Mouse (Mus musculus): ENCODE measurements around the gene Junb. TPM values are rescaled to one million over a fixed set of nuclear protein-coding genes. Genes with fewer than 3 reads are reported as not detected.
A peak's percentile ranks its signal among the peaks of the same experiment; 100 is the strongest.

Junb gene
- polyA plus RNA-seq (2014; fragmentation: Nextera tagmentation; extraction: Ambion mirVana): 16.8 and 18.4 TPM in 2 replicates

DNA sequence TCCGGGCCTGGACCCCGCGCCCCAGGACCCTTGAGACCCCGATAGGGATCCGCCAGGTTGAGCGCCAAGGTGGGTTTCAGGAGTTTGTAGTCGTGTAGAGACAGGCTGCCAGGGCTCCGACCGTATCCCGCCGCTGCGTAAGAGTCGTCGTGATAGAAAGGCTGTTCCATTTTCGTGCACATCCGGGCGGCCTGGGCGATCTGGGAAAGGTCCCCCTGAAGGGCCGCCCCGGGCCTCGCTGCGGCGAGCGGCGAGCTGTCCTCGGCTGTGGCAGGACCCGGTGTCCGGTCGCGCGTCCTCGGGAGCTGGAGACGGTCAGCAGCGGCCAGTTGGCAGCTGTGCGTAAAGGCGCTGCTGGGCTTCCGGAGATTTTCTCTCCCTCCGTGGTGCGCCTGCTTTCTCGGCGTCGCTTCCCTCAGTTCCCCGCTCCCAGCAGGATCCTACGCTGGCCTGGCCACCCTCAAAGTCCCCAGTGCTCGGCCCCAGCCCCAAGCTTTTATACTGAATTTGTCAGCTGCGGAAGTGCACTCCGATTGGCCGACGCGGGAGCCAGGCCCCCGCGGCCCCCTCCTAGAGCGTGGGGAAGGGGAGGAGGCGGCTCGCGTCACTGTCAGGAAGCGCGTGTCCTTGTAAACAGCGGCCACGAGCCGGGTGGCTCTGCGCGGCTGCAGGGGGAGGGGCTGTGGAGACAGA, at the start of gene Junb:
TSS of gene Junb (minus strand) at position 471 of the 693 bp plus-strand sequence.
- Histone ChIP-seq H3K4me2 (ENCODE audit: low read depth, low read length) (peak within 1 kb of the TSS; percentile 97), H3K27ac (replicated peaks; ENCODE audit: low read depth, low read length) (peak within 1 kb of the TSS; percentile 82), H3K4me3 (ENCODE audit: low read depth, low read length) (peak within 1 kb of the TSS; percentile 62), H3K9ac (ENCODE audit: low read depth, low read length) (peak within 1 kb of the TSS; percentile 75), H3K4me1 (ENCODE audit: control insufficient read depth, insufficient read depth, low read length) (peaks cover 41% of the 10 kb centered on the region), H3K9me3 (ENCODE audit: control insufficient read depth, low read length) (no peaks in the 10 kb centered on the region), H3K27me3 (replicated peaks; ENCODE audit: control insufficient read depth, insufficient read depth, low read length) (peaks cover 16% of the 10 kb centered on the region), H3K36me3 (ENCODE audit: control insufficient read depth, insufficient read depth, low read length) (peaks cover 18% of the 10 kb centered on the region)
- ATAC-seq (ENCODE audit: low read depth) (peak; percentile 38), DNase-seq (ENCODE audit: low spot score) (peak; percentile 96)
- WGBS: under 1% methylated on average over 36 of the region's 63 CpGs

DNA sequence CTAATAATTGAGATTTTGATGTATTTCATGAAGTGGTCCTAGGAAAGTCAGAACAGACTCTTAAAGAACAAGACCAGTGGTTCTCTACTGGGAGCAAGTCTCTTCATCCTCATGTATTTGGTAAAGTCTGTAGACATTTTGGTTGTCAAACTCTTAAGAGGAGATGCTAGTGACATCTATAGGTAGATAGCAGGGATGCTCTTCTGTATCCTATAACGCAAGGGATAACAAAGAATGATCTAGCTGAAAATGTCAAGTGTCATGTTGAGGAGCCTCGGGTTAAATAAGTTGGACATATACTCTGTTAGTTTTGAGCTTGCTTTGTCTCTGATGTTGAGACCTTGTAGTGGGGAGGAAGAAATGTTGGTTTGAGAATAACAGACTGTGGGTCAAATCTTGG, 49.4 kb upstream of the Junb start:
- no peak for ATAC-seq (ENCODE audit: low read depth)
- Histone ChIP-seq H3K27ac (replicated peaks; ENCODE audit: low read depth, low read length) (no peak overlapping the region), H3K4me1 (ENCODE audit: control insufficient read depth, insufficient read depth, low read length) (peaks cover 15% of the 10 kb centered on the region), H3K9ac (ENCODE audit: low read depth, low read length) (peak overlapping the region; percentile 99), H3K4me3 (ENCODE audit: low read depth, low read length) (peak overlapping the region; percentile 98), H3K4me2 (ENCODE audit: low read depth, low read length) (peak overlapping the region; percentile 63), H3K9me3 (ENCODE audit: control insufficient read depth, low read length) (no peaks in the 10 kb centered on the region), H3K36me3 (ENCODE audit: control insufficient read depth, insufficient read depth, low read length) (peaks cover 52% of the 10 kb centered on the region), H3K27me3 (replicated peaks; ENCODE audit: control insufficient read depth, insufficient read depth, low read length) (no peaks in the 10 kb centered on the region)
- DNase-seq (ENCODE audit: low spot score): no peak
- 24% methylated on average over 2 of the region's 2 CpGs for WGBS

DNA sequence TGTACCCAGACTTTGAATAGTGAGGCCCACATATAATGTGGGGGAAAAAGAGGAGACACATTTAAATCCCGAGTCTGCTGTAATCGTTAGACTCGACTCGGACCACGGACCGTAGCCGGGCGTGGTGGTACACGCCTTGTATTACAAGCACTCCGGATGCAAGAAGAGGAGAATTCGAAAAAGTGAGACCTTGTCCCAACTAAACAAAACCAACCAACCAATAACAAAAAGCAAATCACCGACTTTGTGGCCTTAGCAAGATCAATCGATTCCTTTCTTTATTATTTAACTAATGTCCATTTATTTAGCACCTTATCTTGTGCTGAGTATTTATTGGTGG, 49.0 kb upstream of the Junb start:
- Histone ChIP-seq H3K27ac (replicated peaks; ENCODE audit: low read depth, low read length) (peak overlapping the region; percentile 93), H3K36me3 (ENCODE audit: control insufficient read depth, insufficient read depth, low read length) (peaks cover 52% of the 10 kb centered on the region), H3K4me3 (ENCODE audit: low read depth, low read length) (peak overlapping the region; percentile 98), H3K4me1 (ENCODE audit: control insufficient read depth, insufficient read depth, low read length) (peaks cover 15% of the 10 kb centered on the region), H3K27me3 (replicated peaks; ENCODE audit: control insufficient read depth, insufficient read depth, low read length) (no peaks in the 10 kb centered on the region), H3K9me3 (ENCODE audit: control insufficient read depth, low read length) (no peaks in the 10 kb centered on the region), H3K9ac (ENCODE audit: low read depth, low read length) (peak overlapping the region; percentile 99), H3K4me2 (ENCODE audit: low read depth, low read length) (peak overlapping the region; percentile 63)
- WGBS: 1% methylated on average over 13 of the region's 13 CpGs
- no peak for ATAC-seq (ENCODE audit: low read depth)
- no peak for DNase-seq (ENCODE audit: low spot score)

DNA sequence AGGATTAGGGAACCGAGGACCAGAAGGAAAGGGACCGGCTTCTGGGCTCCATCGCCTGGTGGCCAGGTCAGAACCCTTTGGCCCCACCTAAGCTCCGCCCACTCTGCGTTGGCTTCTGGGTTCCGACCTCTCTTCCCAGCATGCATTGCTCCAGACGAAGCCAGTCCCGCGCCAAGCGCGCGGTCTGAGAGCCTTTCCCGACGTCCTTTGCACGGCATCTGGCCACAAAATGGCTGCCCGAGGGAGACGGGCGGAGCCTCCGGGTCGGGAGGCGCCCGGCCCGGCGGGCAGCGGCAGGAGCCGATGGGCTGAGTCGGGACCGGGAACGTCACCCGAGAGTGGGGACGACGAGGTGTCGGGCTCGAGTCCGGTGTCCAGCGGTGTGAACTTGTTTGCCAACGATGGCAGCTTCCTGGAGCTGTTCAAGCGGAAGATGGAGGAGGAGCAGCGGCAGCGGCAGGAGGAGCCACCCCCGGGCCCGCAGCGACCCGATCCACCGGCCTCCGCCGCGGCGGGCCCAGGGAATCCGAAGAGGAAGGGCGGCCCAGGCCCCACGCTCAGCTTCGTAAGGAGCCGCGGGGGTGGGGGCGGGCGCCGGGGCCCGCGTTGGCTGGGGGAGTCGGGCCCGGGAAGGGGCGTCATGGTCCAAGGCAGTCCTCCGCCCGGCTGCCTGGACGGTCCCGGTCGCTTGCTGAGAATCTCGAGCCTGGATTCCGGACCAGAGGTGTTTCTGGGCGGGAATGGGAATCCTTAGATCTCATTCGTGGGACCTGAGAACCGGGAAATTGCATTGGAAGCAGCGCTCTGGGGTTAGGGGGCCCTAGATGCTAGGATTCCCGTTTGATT, 48.4 kb upstream of the Junb start, which contains the start of gene Trir:
TSS of gene Trir (plus strand) at position 154 of the 846 bp plus-strand sequence.
- Histone ChIP-seq H3K4me3 (ENCODE audit: low read depth, low read length) (peak within 1 kb of the TSS; percentile 98), H3K4me2 (ENCODE audit: low read depth, low read length) (peak within 1 kb of the TSS; percentile 63), H3K9ac (ENCODE audit: low read depth, low read length) (peak within 1 kb of the TSS; percentile 99), H3K36me3 (ENCODE audit: control insufficient read depth, insufficient read depth, low read length) (peaks cover 52% of the 10 kb centered on the region), H3K9me3 (ENCODE audit: control insufficient read depth, low read length) (no peaks in the 10 kb centered on the region), H3K27me3 (replicated peaks; ENCODE audit: control insufficient read depth, insufficient read depth, low read length) (no peaks in the 10 kb centered on the region), H3K4me1 (ENCODE audit: control insufficient read depth, insufficient read depth, low read length) (peaks cover 15% of the 10 kb centered on the region), H3K27ac (replicated peaks; ENCODE audit: low read depth, low read length) (peak within 1 kb of the TSS; percentile 93)
- peak; percentile 98 for DNase-seq (ENCODE audit: low spot score)
- WGBS: under 1% methylated on average over 54 of the region's 75 CpGs
- ATAC-seq (ENCODE audit: low read depth): peak; percentile 83

DNA sequence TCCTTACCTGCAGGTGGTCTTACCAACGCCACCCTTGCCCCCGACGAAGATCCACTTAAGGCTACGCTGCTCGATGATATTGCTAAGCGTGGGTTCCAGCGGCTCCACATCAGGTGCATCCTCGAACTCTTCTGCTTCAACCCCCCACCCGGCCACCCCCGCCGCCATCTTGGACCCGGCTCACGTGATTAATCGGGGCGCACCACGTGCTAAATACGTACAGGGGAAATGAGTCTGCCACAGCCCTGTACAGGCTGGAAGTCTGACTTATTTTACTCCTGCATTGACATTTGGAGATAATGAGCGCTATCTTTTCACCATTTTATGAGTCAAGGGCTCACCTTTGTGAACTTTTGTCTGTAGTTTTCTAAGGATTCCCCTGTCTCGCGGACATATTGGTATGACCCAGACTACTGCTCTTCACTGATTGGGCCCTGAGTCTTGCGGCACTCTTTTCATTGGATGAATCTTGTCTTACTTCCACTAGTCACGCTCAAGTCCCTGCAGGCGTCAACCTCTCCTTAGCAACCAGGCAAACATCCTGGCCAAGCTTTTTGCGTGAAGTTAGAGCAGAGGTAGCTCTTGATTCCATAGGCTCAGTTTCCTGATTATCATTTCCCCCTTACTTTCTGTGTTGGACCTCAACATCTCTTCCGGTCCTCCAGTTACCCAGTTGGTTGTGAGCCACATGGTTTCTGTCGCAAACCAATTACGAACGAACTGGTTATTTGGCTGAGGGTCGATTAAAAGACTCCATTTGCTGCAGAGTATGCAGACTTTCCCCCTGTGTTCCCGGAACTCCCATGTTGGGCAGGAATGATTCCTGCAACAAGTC, 46.8 kb upstream of the Junb start, which contains the start of gene Asna1:
TSS of gene Asna1 (minus strand) at position 184 of the 835 bp plus-strand sequence.
- Histone ChIP-seq H3K4me1 (ENCODE audit: control insufficient read depth, insufficient read depth, low read length) (peaks cover 15% of the 10 kb centered on the region), H3K36me3 (ENCODE audit: control insufficient read depth, insufficient read depth, low read length) (peaks cover 48% of the 10 kb centered on the region), H3K4me2 (ENCODE audit: low read depth, low read length) (peak within 1 kb of the TSS; percentile 63), H3K4me3 (ENCODE audit: low read depth, low read length) (peak within 1 kb of the TSS; percentile 81), H3K9ac (ENCODE audit: low read depth, low read length) (peak within 1 kb of the TSS; percentile 80), H3K27ac (replicated peaks; ENCODE audit: low read depth, low read length) (peak within 1 kb of the TSS; percentile 93), H3K9me3 (ENCODE audit: control insufficient read depth, low read length) (no peaks in the 10 kb centered on the region), H3K27me3 (replicated peaks; ENCODE audit: control insufficient read depth, insufficient read depth, low read length) (no peaks in the 10 kb centered on the region)
- ATAC-seq (ENCODE audit: low read depth) (peak; percentile 92), DNase-seq (ENCODE audit: low spot score) (peak; percentile 98)
- WGBS: 7% methylated on average over 30 of the region's 30 CpGs

DNA sequence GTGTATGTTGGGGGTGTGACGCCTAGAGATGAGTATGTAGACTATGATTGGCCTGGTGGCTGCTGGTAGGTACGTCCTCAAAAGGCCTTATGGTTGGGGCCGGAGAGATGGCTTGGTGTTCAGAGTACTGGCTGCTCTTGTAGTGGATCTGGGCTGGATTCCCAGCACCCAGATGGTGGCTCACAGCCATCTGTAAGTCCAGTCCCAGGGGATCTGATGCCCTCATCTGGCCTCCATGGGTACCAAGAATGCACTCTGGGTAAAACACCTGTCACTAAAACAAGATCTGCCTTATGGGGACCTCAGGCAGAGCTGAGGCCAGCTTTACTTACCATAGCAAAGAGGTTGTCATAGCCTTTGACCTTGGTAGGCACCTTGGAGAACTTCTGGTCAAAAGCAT, 45.3 kb upstream of the Junb start:
- WGBS: 96% methylated on average over 3 of the region's 3 CpGs
- peaks cover 48% of the 10 kb centered on the region for H3K36me3 ChIP-seq (ENCODE audit: control insufficient read depth, insufficient read depth, low read length)
- H3K4me2 ChIP-seq (ENCODE audit: low read depth, low read length): peak overlapping the region; percentile 63
- DNase-seq (ENCODE audit: low spot score) (no peak), ATAC-seq (ENCODE audit: low read depth) (no peak)
- no peak overlapping the region for H3K9ac ChIP-seq (ENCODE audit: low read depth, low read length)
- no peaks in the 10 kb centered on the region for H3K27me3 ChIP-seq (replicated peaks; ENCODE audit: control insufficient read depth, insufficient read depth, low read length)
- H3K27ac ChIP-seq (replicated peaks; ENCODE audit: low read depth, low read length): no peak overlapping the region
- peaks cover 14% of the 10 kb centered on the region for H3K4me1 ChIP-seq (ENCODE audit: control insufficient read depth, insufficient read depth, low read length)
- H3K9me3 ChIP-seq (ENCODE audit: control insufficient read depth, low read length): no peaks in the 10 kb centered on the region
- peak overlapping the region; percentile 81; the same call in 1 of the 2 replicates for H3K4me3 ChIP-seq (ENCODE audit: low read depth, low read length)

DNA sequence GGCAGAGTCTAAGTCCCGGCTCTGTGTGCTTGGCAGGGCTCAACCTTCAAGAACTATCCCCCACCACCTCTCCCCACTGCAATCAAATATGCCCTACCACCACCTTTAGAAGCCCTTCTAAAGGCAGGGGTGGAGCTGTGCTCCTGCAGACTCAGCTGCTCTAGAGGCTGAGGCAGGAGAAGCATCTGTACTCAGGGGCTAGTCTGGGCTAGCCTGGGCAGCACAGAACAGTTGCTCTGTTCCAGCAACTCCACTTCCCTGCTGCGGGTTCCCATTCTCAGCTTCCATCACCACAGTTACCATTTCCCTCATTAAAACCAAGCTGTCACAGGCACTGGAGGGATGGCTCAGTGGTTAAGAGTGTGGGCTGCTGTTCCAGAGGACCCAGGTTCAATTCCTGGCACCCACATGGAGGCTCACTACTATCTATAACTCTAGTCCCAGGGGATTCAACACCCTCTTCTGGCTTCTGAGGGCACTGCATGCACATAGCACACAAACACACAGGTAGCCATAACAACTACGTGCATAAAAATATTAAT, 43.1 kb upstream of the Junb start:
- H3K4me1 ChIP-seq (ENCODE audit: control insufficient read depth, insufficient read depth, low read length): peaks cover 4% of the 10 kb centered on the region; the same call in 1 of the 2 replicates
- WGBS: 89% methylated on average over 3 of the region's 3 CpGs
- no peak for DNase-seq (ENCODE audit: low spot score)
- no peak overlapping the region for H3K4me3 ChIP-seq (ENCODE audit: low read depth, low read length)
- no peak for ATAC-seq (ENCODE audit: low read depth)
- no peak overlapping the region for H3K27ac ChIP-seq (replicated peaks; ENCODE audit: low read depth, low read length)
- H3K9me3 ChIP-seq (ENCODE audit: control insufficient read depth, low read length): no peaks in the 10 kb centered on the region
- no peak overlapping the region for H3K4me2 ChIP-seq (ENCODE audit: low read depth, low read length)
- peaks cover 61% of the 10 kb centered on the region for H3K36me3 ChIP-seq (ENCODE audit: control insufficient read depth, insufficient read depth, low read length)
- H3K9ac ChIP-seq (ENCODE audit: low read depth, low read length): no peak overlapping the region
- H3K27me3 ChIP-seq (replicated peaks; ENCODE audit: control insufficient read depth, insufficient read depth, low read length): no peaks in the 10 kb centered on the region

DNA sequence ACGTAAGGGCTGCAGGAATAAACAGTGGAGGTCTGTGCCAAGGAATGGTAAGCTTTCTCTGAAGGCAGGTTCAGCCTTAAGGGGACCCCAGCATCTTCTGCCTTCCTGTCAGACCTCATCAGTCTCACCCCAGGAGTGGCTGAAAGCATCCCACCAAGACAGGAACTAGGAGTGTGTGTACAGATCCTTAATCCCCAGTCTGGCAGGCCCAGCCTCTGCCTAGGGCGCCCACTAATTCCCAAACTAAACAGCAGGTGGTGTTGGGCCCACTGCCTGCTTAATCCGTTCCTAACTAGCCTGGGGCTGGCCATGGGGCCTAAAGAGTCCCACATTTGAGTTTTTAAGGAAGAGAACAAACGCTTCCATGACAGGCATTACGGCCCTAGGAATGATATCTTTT, 38.7 kb upstream of the Junb start:
- DNase-seq (ENCODE audit: low spot score): peak; percentile 34
- 40% methylated on average over 5 of the region's 5 CpGs for WGBS
- H3K27me3 ChIP-seq (replicated peaks; ENCODE audit: control insufficient read depth, insufficient read depth, low read length): peaks cover 17% of the 10 kb centered on the region
- H3K9ac ChIP-seq (ENCODE audit: low read depth, low read length): no peak overlapping the region
- no peaks in the 10 kb centered on the region for H3K9me3 ChIP-seq (ENCODE audit: control insufficient read depth, low read length)
- no peak overlapping the region for H3K4me3 ChIP-seq (ENCODE audit: low read depth, low read length)
- peak; percentile 31 for ATAC-seq (ENCODE audit: low read depth)
- H3K36me3 ChIP-seq (ENCODE audit: control insufficient read depth, insufficient read depth, low read length): peaks cover 43% of the 10 kb centered on the region
- H3K4me1 ChIP-seq (ENCODE audit: control insufficient read depth, insufficient read depth, low read length): no peaks in the 10 kb centered on the region; the same call in 1 of the 2 replicates
- H3K4me2 ChIP-seq (ENCODE audit: low read depth, low read length): no peak overlapping the region
- no peak overlapping the region; the same call in 1 of the 2 replicates for H3K27ac ChIP-seq (replicated peaks; ENCODE audit: low read depth, low read length)

Data from embryonic facial prominence, embryonic 14.5 days (tissue).